Mouse (Mus musculus) induced T-regulatory cell, adult 2 months (primary cell): ENCODE results near the gene Prpf4b.
"Not testable (repeated sequence)": the region's sequence is repeated elsewhere in the genome, so short reads cannot be mapped to it uniquely, and the experiment has no call there.

Source experiments
- DNase-seq: peaks from one replicate; pipeline ENCODE4 v3.0.0-alpha.2; 2012; ENCODE audit warnings: low read depth

The Prpf4b gene

DNA sequence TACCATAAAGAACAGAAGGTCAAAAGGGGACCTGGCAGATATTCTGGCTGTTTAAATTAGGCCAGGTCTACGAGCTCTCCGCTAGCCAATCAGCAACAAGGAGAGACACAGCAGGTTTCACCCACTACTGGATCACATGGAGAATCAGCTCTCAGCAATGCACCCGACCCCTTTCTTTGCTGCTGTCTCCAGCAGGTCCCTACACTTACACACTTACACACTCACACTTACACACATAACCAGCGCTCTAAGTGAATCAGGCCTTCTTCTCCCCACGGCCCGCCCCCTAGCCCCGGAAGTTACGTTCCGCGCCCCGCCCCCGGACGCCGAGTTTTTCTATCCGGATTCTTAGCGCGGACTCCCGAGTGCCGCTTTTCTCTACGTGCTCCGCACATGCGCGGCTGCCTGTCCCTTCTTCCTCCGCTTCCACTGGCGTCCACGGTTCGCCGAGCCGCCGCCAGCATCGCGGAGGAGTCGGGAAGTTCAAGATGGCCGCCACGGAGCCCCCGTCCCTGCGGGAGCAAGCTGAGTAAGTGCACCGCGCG, at the start of gene Prpf4b:
Gene Prpf4b (plus strand): TSS at position 137 of the 545 bp plus-strand sequence.
- DNase-seq = peak; percentile 95

DNA sequence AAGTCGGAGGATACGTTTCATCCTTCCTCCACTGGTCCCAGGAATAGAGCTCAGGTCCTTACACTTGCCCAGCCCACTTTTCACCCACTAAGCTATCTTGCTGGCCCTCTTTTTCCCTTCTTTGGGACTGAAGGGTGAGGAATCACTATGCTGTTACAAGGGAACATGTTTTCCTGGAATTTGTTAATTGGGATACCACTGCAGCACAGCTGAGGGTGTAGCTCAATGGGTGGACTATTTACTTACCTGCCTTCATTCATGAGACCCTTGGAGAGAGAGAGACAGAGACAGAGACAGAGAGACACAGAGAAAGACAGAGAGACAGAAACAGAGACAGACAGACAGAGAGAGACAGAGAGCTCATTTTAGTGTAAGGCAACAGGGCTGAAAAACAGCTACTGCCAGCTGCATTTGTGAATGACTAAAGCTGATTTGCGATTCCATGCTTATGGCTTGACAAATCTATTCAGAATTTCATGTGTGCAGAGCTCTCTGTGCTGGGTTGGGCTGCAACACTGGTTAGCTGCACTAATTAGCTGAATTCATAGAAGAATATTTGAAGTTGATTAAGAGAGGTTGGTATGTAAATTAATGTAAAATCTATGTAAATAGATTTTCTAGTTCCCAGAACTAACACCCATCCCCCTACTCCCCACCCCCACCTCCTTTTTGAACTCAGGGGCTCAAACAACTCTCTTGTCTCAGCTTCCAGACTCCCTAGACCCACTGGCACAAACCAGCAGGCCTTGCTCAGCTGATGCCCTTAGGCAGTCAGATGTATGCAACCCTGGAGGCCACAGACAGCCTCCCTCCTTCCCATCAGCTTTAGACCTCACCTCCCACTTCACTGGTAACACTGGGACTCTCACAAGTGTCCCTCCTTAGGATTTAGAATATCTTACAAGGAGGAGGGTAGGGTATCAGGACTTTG, 48.1 kb upstream of the Prpf4b start:
- DNase-seq = no peak

DNA sequence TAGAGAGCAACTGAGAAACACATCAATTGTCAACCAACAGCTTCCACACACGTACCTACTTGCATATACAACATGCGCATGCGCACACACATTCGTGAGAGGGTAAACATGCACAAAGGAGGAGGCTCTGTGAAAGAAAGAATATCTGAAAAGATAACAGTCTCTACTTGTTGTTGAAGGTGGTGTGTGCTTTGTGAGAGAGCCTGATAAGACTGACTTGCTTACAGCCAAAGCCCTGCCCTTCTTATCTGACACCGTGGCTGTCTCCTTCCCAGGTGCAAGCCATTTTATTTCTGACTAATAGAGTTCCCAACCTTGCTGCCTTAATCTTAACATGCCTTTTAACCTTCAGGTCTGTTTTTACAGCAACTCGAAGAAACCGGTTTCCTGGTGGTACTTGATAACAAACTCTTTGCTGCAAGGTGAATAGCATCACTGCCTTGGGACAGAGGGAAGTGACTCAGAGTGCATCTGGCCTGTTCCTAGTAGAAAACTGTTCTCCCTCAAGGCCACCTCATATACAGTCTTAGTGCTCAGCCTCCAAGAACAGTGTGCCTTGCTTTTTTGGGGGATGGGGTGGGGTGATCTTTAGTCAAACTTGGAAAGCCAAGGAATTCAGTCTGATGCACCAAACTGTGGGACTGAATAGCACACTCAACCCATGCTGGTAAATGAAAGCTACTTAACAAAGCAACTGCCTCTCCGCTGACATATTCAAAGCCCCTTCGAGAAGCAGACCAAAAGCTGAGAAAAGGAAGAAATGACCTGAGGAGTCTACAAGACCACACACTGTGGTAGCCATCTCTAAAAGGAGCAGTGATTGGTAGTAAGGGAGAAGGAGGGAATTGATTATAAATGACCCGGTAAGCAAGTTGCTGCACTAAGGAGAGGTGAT, 46.9 kb upstream of the Prpf4b start:
- no peak for DNase-seq

DNA sequence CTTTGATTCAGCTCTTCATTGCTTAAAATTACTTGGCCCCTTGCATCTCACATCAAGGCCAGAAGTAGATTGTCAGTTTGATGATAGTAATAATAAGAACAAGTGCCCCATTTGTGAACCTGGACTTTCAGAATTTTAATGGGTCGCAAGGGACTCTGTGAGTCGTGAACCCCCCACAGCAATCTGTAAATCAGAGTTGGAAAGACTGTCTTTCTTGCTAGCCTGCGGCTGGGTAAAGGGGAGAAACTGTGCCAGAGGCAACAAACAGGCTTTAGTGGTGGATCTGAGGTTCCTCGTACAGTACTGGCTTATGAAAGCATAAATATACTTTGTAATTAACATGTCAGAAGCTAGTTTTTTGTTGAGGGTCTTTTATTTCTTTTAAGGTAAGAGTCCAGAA, 32.3 kb upstream of the Prpf4b start:
- DNase-seq = no peak

GRCm38 (mm10) chr13:34850759-34851158, 24.3 kb upstream of the Prpf4b start:
- no peak for DNase-seq

GRCm38 (mm10) chr13:34851191-34851784, 23.8 kb upstream of the Prpf4b start:
- no peak for DNase-seq

- peak; percentile 49 for DNase-seq
Measured at GRCm38 (mm10) chr13:34857526-34857925, 17.6 kb upstream of the Prpf4b start.

DNA sequence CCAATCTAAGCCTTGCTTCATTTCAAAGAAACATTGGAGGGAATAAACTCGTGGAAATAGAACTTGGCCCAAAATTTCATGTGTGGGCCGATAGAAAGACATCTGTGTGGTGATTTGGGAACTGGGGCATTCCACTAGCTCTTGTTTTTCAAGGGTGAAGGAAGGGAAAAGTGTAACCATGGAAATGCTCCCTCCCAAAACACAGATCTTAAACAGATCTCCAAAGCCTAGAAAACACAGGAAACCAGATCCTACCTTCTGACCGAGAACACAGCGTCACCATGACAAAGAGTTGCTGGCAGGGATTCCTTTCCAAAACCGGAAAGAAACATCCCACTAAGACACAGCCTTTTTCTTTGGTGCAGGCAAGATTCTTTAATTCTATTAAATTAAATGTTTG, 15.7 kb upstream of the Prpf4b start:
- DNase-seq = no peak

DNA sequence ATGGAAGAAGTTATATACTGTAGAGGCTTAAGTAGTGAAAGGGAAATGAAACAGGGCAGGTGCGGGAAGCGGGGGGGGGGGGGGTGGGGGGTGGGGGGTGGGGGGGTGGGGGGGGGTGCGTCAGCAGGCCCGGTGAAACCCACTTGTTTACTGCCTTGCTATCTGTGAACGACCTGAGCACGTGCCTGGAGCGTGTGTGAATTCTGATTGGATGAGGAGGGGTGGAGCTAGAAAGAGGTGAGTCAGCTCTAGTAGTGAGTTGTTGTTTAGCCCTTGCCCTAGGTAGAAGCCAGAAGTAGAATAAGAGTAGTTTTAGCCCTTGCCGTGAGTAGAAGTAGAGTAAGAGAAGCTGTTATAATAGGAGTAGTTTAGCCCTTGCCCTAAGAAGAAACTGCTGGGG, 13.9 kb upstream of the Prpf4b start:
- DNase-seq = not testable (repeated sequence)

DNA sequence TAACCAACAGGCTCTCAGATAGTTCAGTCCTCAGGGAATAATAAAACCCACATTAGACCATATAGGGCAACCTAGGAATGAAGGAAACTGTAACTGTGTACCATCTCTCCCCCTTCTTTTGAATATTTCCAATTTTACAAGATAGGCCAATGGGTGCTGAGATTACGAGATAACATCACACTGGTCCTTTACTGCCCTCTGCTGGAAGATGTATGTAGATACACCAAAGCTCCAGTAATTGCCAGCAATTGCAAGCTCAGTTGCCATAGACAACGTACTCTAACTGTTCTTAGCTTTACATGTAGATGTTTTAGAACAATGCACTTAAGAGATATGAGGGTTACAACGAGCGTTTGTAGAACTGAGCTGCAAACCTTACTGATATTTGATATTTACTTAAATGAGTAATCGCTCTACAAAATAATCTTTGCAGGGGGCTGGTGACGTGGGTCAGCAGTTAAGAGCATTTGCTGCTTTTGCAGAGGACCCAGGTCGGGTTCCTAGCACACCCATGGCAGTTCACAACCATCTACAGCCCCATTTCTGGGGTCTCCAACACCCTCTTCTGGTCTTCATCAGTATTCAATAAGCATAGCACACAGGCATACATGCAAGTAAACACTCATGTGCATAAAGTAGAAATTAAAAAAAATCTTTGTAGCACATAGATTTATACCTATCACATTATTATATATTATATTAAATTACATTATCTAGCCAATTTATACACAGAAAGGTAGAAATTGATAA, 10.5 kb upstream of the Prpf4b start:
- DNase-seq = peak; percentile 82

GRCm38 (mm10) chr13:34873801-34874681, 1.1 kb upstream of the Prpf4b start:
- peak; percentile 95 for DNase-seq

DNA sequence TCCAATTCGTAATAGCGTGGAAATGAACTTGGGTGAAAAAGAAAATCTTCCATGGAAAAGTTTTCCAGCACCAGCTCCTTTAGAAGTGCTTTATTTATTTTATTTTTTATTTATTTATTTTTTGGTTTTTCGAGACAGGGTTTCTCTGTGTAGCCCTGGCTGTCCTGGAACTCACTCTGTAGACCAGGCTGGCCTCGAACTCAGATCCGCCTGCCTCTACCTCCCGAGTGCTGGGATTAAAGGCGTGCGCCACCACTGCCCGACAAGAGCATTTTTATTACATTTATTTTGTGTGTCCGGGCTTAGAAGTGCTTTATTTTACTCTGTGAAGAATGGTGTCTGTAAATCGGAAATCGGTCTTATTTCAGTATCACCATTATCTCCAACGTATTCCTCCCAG, 366 bp upstream of the Prpf4b start:
- DNase-seq = not testable (repeated sequence)

GRCm38 (mm10) chr13:34875741-34876445, 791 bp downstream of the Prpf4b start:
- DNase-seq = no peak

GRCm38 (mm10) chr13:34876481-34876880, 1.4 kb downstream of the Prpf4b start:
- DNase-seq = no peak

- no peak for DNase-seq
Measured at GRCm38 (mm10) chr13:34892871-34893270, 17.8 kb downstream of the Prpf4b start.

DNA sequence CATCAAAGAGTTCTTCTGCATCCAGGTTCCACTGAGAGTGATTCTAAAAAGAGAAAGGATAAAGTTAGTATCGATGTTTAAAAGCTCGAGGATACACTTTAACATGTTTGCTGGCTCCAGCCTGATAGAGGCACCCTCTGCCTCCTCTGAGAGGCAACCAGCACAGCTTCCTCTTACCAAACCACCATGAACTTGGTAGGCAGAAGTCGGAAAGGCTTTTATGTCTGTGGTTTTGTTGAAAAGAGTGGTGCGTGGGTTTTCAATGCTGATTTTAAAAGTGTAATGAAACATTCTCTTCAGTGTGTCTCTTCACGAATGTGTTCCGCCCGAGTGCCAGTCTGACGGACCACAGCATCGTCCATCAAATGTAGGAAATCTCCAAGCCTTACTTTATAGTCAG, 39.5 kb downstream of the Prpf4b start:
- DNase-seq = peak; percentile 29

- no peak for DNase-seq
Measured at GRCm38 (mm10) chr13:34916520-34917167, 41.5 kb downstream of the Prpf4b start.

- DNase-seq = no peak
Measured at GRCm38 (mm10) chr13:34924210-34924609, 49.1 kb downstream of the Prpf4b start, which contains the start of the genes Fam217a and 4933417A18Rik. TSS of gene Fam217a (minus strand) at chr13:34924310. TSS of gene 4933417A18Rik (plus strand) at chr13:34924409.
